Mouse (Mus musculus) heart, adult 9 months (tissue): ENCODE results near the gene Syce2.
A peak's percentile ranks its signal among the peaks of the same experiment; 100 is the strongest.
"Not testable (repeated sequence)": the region's sequence is repeated elsewhere in the genome, so short reads cannot be mapped to it uniquely, and the experiment has no call there.

Experiments used
- DNase-seq, 2 experiments: peaks; one replicate each; pipeline ENCODE4 v3.0.0; 2022; ENCODE audit warnings: low spot score in 2 of 2

Gene Syce2

GRCm38 (mm10) chr8:84871376-84872308, at the start of gene Syce2:
Gene Syce2 (plus strand): TSS chr8:84872111.
- DNase-seq: peak in 1 of 2 experiments; percentile 61

DNA sequence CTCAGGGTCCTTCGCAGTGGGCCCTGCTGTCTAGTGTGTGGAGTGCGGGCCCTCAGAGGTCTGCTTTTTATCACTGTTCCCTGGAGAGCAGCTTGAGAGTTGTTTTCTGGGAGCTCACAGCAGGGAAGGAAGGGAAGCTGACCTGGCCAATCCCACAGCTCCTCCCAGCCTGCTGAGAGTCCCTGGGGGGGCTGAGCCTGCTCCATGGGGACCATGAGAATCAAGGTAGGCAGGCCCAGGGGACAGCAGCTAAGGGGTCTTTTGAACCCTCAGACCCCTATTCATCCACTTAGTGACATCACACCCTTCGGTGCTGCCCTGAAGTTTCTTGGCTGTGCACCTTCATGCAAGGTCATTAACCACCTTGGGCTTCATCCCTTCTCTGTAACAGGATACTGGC, 49.2 kb upstream of the Syce2 start, which contains the start of gene Dand5:
TSS of gene Dand5 (minus strand) at position 101 of the 400 bp plus-strand sequence.
- no peak for DNase-seq

DNA sequence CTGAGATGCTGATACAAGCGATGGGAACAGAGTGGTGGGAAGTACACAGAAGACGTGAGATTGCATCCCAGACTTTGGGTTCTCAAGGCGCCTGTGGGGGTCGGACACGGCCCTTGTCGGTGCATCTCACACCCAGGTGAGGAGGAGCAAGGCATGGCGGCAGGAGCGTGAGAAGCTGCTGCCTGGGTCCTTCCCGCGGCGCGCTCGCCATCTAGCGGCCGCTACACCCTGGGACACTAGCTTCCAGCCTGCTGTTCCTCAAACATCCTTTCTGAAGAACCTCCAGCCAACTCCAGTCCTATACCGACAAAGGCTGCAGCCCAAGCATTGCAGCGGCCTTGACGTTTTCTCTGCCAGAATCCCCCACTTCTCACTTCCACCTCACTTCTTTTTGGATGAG, 48.3 kb upstream of the Syce2 start:
- no peak for DNase-seq

GRCm38 (mm10) chr8:84825636-84826035, 46.3 kb upstream of the Syce2 start:
- DNase-seq: no peak

DNA sequence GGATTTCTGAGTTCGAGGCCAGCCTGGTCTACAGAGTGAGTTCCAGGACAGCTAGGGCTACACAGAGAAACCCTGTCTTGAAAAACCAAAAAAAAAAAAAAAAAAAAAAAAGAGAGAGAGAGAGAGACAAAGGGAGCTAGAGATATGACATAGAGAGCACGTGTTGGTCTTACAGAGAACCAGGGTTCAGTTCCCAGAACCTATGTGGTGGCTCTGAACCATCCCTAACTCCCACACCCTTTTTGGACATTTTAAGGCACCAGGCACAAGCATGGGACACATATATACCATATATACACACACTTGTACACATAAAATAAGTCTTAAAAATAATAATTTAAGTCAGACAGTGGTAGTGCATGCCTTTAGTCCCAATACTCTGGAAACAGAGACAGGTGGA, 45.4 kb upstream of the Syce2 start:
- not testable (repeated sequence) for DNase-seq

DNA sequence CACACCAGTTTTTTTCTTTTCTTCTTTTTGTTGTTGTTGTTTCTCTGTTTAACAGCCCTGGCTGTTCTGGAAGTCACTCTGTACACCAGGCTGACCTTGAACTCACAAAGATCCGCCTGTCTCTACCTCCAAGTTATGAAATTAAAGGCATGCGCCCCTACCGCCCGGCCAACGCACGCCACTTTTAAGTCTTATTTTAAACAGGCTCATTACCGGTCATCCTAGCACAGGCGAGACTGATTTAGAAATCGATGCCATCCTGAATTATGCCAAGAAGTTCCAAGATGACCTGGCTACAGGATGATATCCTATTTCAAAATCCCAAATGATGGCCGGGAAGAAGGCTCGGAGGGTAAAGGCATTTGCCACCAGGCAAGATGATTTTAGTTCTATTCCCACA, 40.4 kb upstream of the Syce2 start, which contains the start of gene Gadd45gip1:
TSS of gene Gadd45gip1 (plus strand) at position 33 of the 400 bp plus-strand sequence.
- DNase-seq: peak; percentile 49 to 58

DNA sequence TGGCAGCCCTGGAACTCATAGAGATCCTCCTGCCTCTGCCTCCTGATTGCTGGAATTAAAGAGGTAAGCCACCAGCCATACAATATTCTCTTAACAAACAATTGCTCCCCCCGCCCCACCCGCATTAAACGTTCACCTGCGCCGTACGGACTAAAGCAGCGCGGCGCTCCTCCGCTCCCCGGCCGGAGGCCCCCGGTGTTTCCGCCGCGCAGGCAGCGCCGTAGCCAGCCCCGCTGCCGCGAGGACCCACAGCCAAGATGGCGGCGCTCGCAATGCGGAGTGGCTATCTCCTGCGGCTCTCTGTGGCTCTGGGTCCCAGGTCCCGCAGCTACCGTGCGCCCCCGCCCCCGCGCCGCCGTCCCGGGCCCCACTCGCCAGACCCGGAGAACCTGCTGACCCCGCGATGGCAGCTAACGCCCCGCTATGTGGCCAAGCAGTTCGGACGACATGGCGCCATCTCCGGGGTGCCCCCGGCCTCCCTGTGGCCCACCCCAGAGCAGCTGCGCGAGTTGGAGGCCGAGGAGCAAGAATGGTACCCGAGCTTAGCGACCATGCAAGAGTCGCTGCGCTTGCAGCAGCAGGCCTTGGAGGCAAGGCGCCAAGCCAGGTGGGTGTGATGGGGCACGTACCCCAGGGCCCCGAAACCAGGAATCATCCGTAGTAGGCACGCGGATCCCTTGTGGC, 39.7 kb upstream of the Syce2 start:
- peak; percentile 74 to 83 for DNase-seq

DNA sequence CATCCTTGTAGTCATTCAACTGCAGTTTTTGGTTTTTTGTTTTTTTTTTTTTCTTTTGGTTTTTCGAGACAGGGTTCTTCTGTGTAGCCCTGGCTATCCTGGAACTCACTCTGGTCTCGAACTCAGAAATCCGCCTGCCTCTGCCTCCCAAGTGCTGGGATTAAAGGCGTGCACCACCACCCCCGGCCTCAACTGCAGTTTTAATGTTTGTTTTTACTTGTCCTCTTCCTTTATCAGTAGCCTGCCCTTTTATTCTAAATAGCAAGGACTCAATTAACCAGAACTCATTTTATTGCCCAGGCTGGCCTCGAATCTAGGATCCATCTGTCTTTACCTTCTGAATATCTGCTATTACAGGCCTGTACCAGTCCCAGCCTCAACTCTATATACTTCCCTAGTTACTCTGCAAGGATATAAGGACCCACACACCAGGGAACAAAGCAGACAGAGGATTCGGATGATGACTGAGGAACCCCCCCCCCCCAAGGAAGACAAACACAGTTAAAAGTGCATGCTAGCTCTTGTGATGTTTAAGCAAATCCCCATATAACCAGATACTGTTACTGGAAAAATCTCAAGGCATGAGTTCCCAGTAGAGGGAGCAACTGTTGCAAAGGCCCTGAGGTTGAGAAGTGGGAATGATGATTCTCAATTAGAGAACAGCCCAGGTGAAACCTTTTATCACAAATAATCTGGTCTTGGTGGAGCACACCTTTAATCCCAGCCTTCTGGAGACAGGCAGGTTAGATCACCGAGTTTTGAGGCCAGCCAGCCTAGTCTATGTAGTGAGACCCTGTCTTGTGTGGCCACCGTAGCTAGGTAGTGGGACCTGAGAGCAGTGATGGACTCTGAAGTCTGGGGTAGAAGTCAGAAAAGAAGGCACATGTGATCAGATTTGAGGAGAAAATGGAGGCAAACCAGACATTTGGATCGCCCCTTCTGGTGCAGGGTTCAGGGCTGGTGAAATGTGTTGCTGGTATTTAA, 38.9 kb upstream of the Syce2 start:
- DNase-seq: no peak

DNA sequence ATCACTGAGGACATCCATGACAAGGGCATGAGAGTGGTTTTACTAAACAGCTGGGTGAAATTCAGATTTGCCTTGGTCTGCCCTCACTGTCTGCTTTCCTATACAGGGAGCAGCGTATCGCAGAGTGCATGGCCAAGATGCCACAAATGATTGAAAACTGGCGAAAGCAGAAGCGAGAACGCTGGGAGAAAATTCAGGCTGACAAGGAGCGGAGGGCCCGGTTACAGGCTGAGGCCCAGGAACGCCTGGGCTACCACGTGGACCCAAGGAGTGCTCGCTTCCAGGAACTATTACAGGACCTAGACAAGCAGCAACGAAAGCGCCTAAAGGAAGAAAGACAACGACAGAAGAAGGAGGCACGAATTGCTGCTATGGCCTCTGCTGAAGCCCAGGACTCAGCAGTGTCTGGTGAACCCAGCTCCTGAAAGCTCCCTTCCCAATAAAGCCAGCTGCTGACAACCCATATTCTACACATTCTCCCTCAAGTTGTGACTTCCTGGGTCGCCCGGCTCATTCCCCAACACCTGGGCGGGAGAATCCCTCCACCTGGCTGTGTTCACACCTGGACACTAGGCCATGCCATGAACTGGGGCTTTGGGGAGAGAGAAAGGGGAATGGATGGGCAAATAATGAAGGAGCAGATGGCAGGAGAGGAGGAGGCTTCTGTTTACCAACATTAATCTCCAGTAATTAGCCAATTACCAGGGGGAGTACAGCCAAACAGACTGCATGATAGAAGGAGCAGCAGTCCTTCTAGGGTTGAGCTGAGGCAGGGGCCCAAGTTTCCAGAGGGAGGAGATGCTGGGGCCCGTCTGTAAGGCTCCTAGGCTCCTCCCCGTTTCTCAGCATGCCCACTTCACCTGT, 37.7 kb upstream of the Syce2 start:
- DNase-seq: no peak

GRCm38 (mm10) chr8:84834866-84835855, 36.8 kb upstream of the Syce2 start:
- no peak for DNase-seq

DNA sequence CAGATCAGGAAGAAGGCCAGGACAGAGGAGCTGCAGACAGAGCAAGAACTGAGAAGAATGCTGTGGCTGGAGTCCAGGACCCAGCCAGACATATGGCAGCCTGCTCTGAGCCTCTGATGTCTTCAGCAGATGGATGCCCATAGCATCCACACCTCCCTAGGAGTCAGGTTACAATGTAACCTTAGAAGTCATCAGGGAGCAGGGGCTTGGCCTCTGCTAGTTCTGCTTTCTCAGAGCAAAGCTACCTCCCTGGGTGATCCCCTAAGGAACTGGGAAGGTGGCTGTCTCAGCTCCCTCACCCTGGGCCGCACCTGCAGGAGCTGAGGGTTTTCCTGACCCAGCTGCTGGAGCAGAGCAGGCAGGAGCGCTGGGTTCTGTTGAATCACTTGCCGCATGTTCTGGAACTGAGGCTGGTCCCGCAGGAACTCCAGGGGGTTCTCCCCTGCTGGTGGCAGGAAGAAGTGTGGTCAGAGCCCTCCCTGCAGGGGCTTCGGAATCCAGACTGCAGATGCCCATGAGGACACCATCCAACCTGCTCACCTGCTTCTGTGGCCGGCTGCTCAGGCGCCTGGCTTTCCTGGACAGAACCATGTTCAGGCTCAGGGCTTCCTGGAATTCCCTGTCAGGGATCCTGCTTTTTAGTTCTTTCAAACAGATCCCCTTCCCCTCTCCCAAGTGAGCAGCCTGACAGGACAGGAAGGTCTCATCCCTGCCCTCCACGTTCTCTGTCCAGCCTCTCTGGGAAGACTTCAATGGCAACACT, 34.6 kb upstream of the Syce2 start:
- no peak for DNase-seq

DNA sequence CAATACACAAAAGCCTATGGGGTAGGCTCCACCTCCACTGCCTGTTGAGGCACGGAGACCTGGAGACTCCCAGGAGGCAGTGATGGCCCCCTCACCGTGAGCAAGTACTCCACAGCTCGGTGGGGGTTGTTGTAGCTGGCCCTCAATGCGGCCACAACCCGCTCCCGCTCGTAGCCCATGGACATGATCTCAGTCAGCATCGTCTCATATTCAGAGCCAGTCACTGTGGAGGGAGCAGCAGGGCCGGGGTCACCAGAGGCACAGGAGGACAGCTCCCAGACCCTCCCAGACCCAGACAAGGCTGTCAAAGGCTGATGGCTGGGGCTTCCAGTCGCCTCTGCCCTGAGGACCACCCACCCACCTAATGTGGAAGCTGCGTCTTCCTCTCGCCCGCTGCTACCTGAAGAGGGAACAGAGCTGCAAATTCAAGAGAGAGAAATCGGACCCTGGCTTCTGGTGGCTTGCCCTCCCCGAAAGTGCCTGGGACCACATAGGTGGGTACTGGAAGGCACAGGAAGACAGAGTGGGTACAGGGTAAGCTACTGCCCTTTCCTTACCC, 33.9 kb upstream of the Syce2 start:
- DNase-seq: no peak

DNA sequence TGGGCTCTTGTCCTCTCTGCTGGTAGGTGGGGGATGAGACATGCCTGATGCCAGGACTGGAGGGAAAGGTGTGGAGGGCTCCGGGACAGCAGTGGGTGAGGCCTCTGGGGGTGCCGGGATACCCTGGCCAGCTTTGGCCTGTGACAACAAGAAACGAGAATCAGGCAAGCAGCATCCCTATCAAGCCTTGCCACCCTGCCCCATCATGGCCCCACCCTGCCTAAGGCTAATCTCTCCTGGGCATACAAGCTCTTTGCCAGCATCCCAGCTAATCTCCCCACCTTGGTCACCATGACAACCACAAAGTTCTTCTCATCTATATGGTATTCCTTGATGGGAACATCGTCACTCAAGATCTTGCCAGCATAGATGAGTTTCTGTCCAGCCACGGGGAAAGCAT, 33.4 kb upstream of the Syce2 start:
- DNase-seq: no peak

GRCm38 (mm10) chr8:84839411-84839810, 32.5 kb upstream of the Syce2 start:
- DNase-seq: no peak

DNA sequence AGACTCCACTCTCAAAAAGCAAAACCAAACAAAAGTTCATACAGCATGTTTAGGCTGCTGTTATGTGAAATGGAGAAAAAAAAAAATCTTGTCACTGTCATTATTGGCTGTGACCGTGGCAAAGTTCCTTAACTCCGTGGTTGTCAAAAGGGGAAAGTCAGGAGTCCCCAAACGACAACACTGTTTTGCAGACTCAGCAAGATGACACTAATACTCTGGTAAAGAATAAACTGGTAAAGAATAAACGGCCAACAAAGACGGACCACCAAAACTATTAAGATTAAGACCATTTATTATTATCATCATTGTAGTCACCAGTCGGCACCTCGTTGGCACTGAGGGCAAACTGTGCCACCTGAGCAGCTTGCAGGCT, 32.0 kb upstream of the Syce2 start:
- no peak for DNase-seq

DNA sequence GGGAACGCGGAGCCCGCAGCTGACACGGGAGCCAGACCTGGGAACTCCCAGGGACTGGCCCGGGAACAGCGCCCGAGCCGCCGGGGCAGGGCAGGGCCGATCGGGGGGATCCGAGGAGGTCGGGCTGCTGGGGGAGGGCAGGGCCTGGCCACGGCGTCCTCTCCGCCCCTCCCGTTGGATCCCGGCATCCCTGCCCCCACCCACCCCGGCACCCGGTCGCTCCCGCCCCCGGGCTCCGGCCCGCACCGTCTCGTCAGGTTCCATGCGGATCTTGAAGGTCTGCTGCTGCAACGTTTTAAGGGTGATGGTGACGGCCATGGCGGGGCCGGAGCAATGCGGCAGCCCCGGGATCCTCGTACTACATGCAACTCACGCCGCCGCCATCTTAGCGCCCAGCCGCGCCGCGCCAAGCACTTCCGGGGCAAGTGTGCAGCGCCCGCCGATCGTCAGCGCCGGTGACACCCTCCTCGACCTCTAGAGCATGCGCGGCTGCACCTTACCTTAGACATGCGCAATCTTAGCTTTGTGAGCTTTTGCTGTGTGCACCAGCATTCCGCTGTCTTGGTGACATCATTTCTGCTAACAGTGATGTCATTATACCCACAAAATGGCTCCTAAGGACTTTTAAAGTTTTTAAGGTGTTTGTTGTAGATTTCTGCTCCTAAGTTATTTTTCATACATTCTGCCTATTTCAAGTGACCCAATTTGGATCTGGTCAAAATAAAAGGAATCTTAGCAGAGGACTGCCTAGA, 31.5 kb upstream of the Syce2 start, which contains the start of gene Rad23a:
TSS of gene Rad23a (minus strand) at position 418 of the 752 bp plus-strand sequence.
- DNase-seq: peak; percentile 89

GRCm38 (mm10) chr8:84841514-84841913, 30.4 kb upstream of the Syce2 start:
- no peak for DNase-seq
